Mouse (Mus musculus) E14TG2a.4 (cell line): ENCODE results near the gene Lrrc57.

ENCODE experiments used
- CTCF ChIP-seq: conservative IDR thresholded peaks from 2 replicates; pipeline ENCODE4 v1.5.1; 2014; ENCODE audit warnings: low read length
- POU5F1 ChIP-seq: IDR thresholded peaks from 2 replicates; pipeline ENCODE4 v1.6.1; 2014; ENCODE audit warnings: low read length, borderline replicate concordance

GRCm38 (mm10) chr2:120561524-120561923 is 47.8 kb downstream of the Lrrc57 start:
- TF ChIP-seq CTCF: no peak
- no peak for TF ChIP-seq POU5F1
